Mouse (Mus musculus) forebrain, embryonic 16.5 days (tissue): ENCODE results near the gene Poc1b. TPM values are rescaled to one million over a fixed set of nuclear protein-coding genes. Genes with fewer than 3 reads are reported as not detected.

Experiments used
- ATAC-seq: fragments of 200-750 bp; cut with Nextera tagmentation; 2 replicates; pipeline ENCODE4 v1.8.0; 2017; ENCODE audit warnings: mild to moderate bottlenecking, moderate library complexity
- H3K27ac ChIP-seq: fragments of 300-500 bp; sonication (generic); 2 replicates; pipeline ENCODE4 v1.5.1; 2014; ENCODE audit warnings: low read length, control low read depth
- H3K27me3 ChIP-seq: fragments of 300-500 bp; sonication (generic); replicated peaks from 2 replicates; pipeline ENCODE4 v1.6.1; 2014; ENCODE audit warnings: low read length; ENCODE audit not compliant: control insufficient read depth, insufficient read depth
- H3K36me3 ChIP-seq: fragments of 300-500 bp; sonication (generic); 2 replicates; pipeline ENCODE4 v1.6.1; 2014; ENCODE audit not compliant: control insufficient read depth, insufficient read depth
- H3K4me1 ChIP-seq: fragments of 300-500 bp; sonication (generic); replicated peaks from 2 replicates; pipeline ENCODE4 v1.6.1; 2014; ENCODE audit warnings: low read length; ENCODE audit not compliant: control insufficient read depth, insufficient read depth
- H3K4me2 ChIP-seq: fragments of 300-500 bp; sonication (generic); 2 replicates; pipeline ENCODE4 v1.6.1; 2014; ENCODE audit warnings: mild to moderate bottlenecking, low read length, control low read depth
- H3K4me3 ChIP-seq: fragments of 300-500 bp; sonication (generic); replicated peaks from 2 replicates; pipeline ENCODE4 v1.5.1; 2014; ENCODE audit warnings: mild to moderate bottlenecking, low read length, control low read depth
- H3K9ac ChIP-seq: fragments of 300-500 bp; sonication (generic); replicated peaks from 2 replicates; pipeline ENCODE4 v1.6.1; 2014; ENCODE audit warnings: low read depth, low read length, control low read depth
- H3K9me3 ChIP-seq: fragments of 300-500 bp; sonication (generic); 2 replicates; pipeline ENCODE4 v1.6.1; 2016; ENCODE audit warnings: low read length; ENCODE audit not compliant: control insufficient read depth
- WGBS: fragments of 180-500 bp; shearing (Covaris S2); extraction: QIAGEN DNeasy Blood & Tissue Kit; methylation state at CpG from one replicate; pipeline ENCODE4 v1.1.7; 2014; 5-methylcytosine and 5-hydroxymethylcytosine counted together
- polyA plus RNA-seq: library from polyadenylated mRNA; unstranded; fragments of >200 nt; fragmentation: Nextera tagmentation; extraction: Ambion mirVana; gene quantifications from 2 replicates; pipeline ENCODE4 v1.2.1, GENCODE M21; 2015

Gene Poc1b
- polyA plus RNA-seq, 1 experiment from 2014 or later: 14.1 TPM

DNA sequence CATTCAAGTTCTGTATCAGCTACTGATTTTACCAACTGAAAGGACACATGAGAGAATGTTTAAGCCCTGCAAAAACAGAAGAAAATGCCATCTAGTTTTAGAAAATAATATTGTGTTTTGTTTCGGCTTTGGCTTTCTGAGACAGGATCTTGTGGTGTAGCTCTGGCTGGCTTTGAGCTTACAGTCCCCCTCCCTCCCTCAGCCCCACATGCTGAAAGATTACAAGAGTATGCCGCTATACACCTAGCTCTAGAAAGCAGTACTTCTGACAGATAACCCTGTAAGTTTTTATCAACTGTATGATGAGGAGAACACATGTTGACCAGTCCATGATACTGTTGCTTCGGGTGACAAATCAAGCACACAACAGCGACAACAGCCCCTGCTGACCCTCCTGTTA is 12.6 kb downstream of the Poc1b start:
- no peaks in the 10 kb centered on the region for H3K27me3 ChIP-seq
- no peaks in the 10 kb centered on the region for H3K4me1 ChIP-seq
- H3K36me3 ChIP-seq: no peaks in the 10 kb centered on the region
- WGBS: 90% methylated on average over 4 of the region's 4 CpGs
- no peak overlapping the region for H3K4me2 ChIP-seq
- no peaks in the 10 kb centered on the region for H3K9me3 ChIP-seq
- no peak overlapping the region for H3K9ac ChIP-seq
- ATAC-seq: no peak
- H3K4me3 ChIP-seq: no peak overlapping the region
- no peak overlapping the region for H3K27ac ChIP-seq

DNA sequence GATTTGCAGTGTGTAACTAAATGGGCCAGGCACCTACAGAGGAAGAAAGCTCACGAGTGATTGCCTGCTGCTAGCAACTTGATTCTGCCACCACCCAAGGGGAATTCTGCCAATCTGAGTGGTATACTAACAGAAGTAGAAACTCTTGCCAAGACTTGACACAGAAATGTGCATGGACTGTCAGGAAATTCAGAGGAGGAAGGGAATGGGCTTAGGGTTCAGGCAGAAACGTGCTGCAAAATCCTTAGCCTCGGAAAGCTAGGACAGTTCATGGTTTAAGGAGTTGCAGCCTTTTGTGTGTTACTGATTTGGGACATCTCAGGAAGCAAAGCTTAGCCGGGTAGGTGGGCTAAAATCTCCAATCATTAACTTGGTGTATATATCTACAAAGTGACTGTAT is 19.4 kb downstream of the Poc1b start, which contains the start of gene Phxr2:
Gene Phxr2, minus strand, starts transcription at position 101 of the 400 bp plus-strand sequence.
- no peak for ATAC-seq

DNA sequence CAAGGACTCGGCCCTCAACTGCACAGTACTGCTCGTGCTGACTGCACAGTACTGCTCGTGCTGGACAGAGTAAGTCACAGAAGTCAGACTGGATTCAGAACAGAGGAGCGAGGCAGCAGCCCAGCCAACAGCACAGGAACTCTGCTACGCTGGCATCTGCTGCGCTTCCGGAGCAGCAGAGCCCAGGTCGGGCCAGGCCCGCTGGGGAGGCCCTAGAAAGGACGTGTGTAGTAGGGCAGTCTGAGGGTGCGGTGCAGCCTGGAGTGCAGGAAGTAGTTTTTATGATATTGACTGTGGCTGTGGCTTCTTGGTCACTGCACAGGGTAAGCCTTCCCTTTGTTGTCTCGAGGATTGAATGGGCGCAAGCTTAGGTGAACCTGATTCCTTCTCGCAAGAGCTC is 20.1 kb downstream of the Poc1b start:
- Histone ChIP-seq H3K27me3 (no peaks in the 10 kb centered on the region), H3K9me3 (no peaks in the 10 kb centered on the region), H3K27ac (no peak overlapping the region), H3K4me2 (no peak overlapping the region), H3K4me3 (no peak overlapping the region), H3K9ac (no peak overlapping the region), H3K36me3 (no peaks in the 10 kb centered on the region), H3K4me1 (no peaks in the 10 kb centered on the region)
- ATAC-seq: no peak
- WGBS: 95% methylated on average over 14 of the region's 14 CpGs

More for the DNA sequence above, 19.4 kb downstream of the Poc1b start, which contains the start of gene Phxr2:
- Histone ChIP-seq H3K4me3 (no peak within 1 kb of the TSS), H3K36me3 (no peaks in the 10 kb centered on the region), H3K27me3 (no peaks in the 10 kb centered on the region), H3K9me3 (no peaks in the 10 kb centered on the region), H3K9ac (no peak within 1 kb of the TSS), H3K4me2 (no peak within 1 kb of the TSS), H3K27ac (no peak within 1 kb of the TSS), H3K4me1 (no peaks in the 10 kb centered on the region)
- 73% methylated on average over 4 of the region's 4 CpGs for WGBS

DNA sequence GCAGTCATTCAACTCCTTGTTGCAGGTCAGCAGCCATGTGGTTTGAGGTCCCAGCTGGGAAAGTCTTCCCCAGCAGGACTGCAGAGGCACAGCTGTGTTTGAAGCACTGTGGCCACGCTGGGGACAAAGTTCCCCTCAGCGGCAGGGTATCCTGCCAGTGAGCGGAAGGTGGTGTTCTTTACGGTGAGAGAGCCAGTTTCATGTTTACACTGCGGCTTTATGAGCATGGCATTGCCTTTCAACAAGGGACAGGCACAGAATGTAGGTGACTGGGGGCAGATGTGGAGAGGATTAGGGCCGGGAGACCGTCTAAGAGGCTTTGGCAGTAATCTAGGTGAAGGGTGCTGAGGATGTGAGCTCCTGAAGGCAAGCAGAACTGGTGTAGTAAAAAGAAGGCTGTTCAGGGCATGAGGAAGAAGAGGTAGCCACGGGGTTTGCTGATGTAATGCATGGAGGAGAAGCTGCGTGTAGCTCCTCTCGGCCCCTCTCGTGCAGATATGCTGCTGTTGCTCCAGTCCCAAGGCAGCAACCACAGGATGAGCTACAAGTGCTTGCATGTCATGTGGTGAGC is 20.9 kb downstream of the Poc1b start:
- no peaks in the 10 kb centered on the region for H3K4me1 ChIP-seq
- H3K36me3 ChIP-seq: no peaks in the 10 kb centered on the region
- H3K9me3 ChIP-seq: no peaks in the 10 kb centered on the region
- no peak overlapping the region for H3K4me3 ChIP-seq
- no peak overlapping the region for H3K9ac ChIP-seq
- H3K27me3 ChIP-seq: no peaks in the 10 kb centered on the region
- ATAC-seq: no peak
- no peak overlapping the region for H3K27ac ChIP-seq
- 89% methylated on average over 11 of the region's 11 CpGs for WGBS
- H3K4me2 ChIP-seq: no peak overlapping the region

DNA sequence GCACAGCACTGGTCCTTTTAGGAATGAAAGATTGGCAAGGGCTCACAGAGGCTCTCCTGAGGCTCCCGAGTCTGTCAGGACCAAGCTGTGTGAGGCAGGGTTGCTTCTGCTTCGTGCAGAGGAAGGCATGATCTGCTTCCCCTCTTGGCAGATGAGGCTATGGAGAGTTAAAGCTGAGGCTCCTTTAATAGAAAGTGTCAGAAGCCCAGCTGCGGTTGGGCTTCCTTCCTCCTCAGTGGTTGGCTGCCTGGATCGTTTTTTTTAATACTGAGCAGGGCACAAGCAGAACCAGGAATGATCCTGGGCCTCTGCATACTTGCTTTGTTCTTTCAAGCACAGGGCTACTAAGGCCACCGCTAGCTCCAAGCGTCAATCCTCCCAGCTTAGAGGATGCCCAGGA is 23.8 kb downstream of the Poc1b start:
- Histone ChIP-seq H3K9ac (no peak overlapping the region), H3K27ac (no peak overlapping the region), H3K9me3 (no peaks in the 10 kb centered on the region), H3K36me3 (no peaks in the 10 kb centered on the region), H3K4me2 (no peak overlapping the region), H3K4me1 (no peaks in the 10 kb centered on the region), H3K27me3 (no peaks in the 10 kb centered on the region), H3K4me3 (no peak overlapping the region)
- 36% methylated on average over 6 of the region's 6 CpGs for WGBS
- no peak for ATAC-seq

DNA sequence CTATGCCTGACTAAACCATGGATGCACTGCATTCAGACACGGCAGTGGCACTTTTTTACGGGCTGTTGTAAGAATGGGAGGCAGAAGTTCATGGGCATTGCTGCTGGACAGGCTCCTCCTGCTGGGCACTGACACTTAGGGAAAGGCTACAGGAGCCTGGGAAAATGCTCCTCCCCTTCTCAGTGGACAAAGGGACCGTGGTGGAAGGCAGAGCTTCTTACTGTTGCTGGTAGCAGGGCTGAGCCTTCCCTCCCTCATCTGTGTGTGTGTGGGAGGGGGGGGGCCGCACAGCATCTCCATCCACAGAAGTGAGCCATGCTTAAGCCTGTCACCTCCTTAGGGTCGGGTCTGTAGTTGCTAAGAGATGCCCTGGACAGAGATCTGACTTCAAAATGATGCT is 24.5 kb downstream of the Poc1b start:
- Histone ChIP-seq H3K4me1 (no peaks in the 10 kb centered on the region), H3K27me3 (no peaks in the 10 kb centered on the region), H3K4me3 (no peak overlapping the region), H3K4me2 (no peak overlapping the region), H3K9ac (no peak overlapping the region), H3K27ac (no peak overlapping the region), H3K9me3 (no peaks in the 10 kb centered on the region), H3K36me3 (no peaks in the 10 kb centered on the region)
- WGBS: 55% methylated on average over 5 of the region's 5 CpGs
- ATAC-seq: no peak

DNA sequence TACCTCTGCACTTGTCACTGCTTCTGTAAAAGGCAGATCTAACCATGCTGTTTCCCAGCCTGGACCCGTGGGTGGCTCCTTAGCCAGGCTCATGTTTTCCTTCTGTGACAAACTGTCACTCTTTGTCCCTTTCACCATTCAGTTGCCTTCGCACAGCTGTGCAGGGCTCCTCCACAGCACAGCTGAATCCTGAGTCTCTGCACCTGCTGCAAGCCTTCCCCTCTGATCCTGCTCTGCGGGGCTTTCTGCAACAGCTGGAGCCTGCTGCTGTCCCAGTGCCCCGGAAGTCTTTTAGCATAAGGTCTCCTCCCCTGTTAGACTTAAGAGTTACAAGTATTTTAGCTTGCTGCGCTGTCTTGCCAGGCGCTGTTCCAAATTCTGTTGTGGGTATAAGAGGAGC is 25.4 kb downstream of the Poc1b start:
- Histone ChIP-seq H3K9me3 (no peaks in the 10 kb centered on the region), H3K4me3 (no peak overlapping the region), H3K4me2 (no peak overlapping the region), H3K36me3 (no peaks in the 10 kb centered on the region), H3K27ac (no peak overlapping the region), H3K4me1 (no peaks in the 10 kb centered on the region), H3K9ac (no peak overlapping the region), H3K27me3 (no peaks in the 10 kb centered on the region)
- WGBS: 67% methylated on average over 6 of the region's 6 CpGs
- ATAC-seq: peak; percentile 84

DNA sequence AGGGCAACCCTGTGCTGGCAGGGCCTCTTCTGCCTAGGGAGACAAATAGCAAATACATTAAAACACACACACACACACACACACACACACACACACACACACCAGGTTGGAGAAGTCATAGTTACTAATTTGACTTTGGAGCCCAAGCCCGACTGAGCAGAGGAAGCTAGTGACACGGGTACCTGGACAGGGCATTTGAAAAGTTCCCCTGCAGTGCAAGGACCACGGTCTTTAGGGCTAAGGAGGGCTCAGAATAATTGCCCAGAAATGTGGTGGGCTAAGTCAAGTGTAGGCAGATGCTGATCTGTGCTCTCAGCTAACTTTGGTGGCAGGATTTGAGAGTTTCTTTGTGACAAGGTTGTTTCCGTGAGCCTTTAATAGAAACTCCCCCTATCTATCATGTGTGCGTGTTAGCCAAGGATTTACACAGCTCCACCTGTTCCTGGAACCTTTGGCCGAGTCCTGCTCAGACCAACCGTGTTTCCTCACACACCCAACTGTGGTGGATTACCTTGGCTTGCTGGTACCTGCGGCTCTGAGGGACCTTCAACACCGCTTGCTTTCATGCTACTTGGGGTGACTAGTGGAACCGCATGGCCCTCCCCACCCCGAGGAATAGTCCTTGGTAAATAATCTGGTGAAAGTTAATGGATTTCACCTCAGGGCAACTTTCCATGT is 25.9 kb downstream of the Poc1b start:
- no peak for ATAC-seq
- H3K4me3 ChIP-seq: no peak overlapping the region
- H3K36me3 ChIP-seq: no peaks in the 10 kb centered on the region
- H3K27me3 ChIP-seq: no peaks in the 10 kb centered on the region
- WGBS: 90% methylated on average over 11 of the region's 11 CpGs
- no peaks in the 10 kb centered on the region for H3K9me3 ChIP-seq
- H3K4me2 ChIP-seq: no peak overlapping the region
- H3K4me1 ChIP-seq: no peaks in the 10 kb centered on the region
- no peak overlapping the region for H3K27ac ChIP-seq
- no peak overlapping the region for H3K9ac ChIP-seq

DNA sequence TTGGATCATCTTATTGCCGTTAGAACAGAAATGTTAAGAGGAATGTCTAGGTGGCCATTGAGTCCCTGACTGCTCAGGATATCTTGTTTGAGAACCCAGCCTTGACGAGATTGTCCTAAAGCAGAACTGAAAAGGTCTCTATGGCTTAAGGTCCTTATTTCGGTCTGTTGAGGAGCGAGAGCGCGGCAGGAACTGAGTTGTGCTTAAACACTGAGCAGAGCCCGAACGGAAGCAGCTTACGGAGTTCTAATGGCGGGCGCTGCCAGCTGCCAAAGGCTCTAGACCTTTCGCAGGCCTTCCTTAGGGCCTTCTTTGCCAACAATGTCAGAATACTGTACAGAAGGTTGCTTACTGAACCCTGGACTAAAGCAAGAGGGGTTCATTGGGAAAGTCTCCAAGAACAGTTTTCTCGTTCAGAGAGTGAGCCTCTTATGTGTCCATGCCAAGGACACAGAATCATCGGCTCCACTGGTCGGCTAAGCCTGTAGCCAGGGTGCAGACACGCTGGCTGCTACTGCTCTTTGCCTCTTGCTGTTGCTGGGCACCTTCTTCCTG is 26.6 kb downstream of the Poc1b start:
- no peaks in the 10 kb centered on the region; the same call in 1 of the 2 replicates for H3K36me3 ChIP-seq
- no peaks in the 10 kb centered on the region for H3K27me3 ChIP-seq
- H3K4me2 ChIP-seq: no peak overlapping the region
- no peaks in the 10 kb centered on the region for H3K9me3 ChIP-seq
- no peak overlapping the region for H3K9ac ChIP-seq
- ATAC-seq: no peak
- H3K27ac ChIP-seq: no peak overlapping the region
- 92% methylated on average over 16 of the region's 16 CpGs for WGBS
- H3K4me3 ChIP-seq: no peak overlapping the region
- no peaks in the 10 kb centered on the region for H3K4me1 ChIP-seq
